Mouse (Mus musculus): Measurements from ENCODE around the gene Rad51. TPM values are rescaled to one million over a fixed set of nuclear protein-coding genes. Genes with fewer than 3 reads are reported as not detected.

The Rad51 gene
- total RNA-seq, 2 experiments from 2014 or later = 1.8 TPM

Other genes starting within 250 kb of the Rad51 start
- gene Bahd1, start 212.4 kb upstream of the Rad51 start, total RNA-seq (2021) = 10 to 100 TPM; 36.6 to 36.7 TPM
- gene Chst14, start 186.3 kb upstream of the Rad51 start, total RNA-seq (2021) = 1 to 10 TPM; 2.5 to 3.2 TPM
- gene Ccdc32, start 83.4 kb upstream of the Rad51 start, total RNA-seq (2021) = 10 to 100 TPM; 62.5 to 63.6 TPM
- 1 to 10 TPM; 6.0 to 6.1 TPM for gene Rpusd2, start 78.0 kb upstream of the Rad51 start, total RNA-seq (2021)
- 1 to 10 TPM in 1 of 2 experiments, under 1 TPM in 1; 0.95 to 1.2 TPM for gene Knl1, start 65.7 kb upstream of the Rad51 start, total RNA-seq (2021)
- 10 to 100 TPM; 46.5 to 55.6 TPM for gene Rmdn3, start 44.2 kb downstream of the Rad51 start, total RNA-seq (2021)
- not detected for gene Gchfr, start 55.0 kb downstream of the Rad51 start, total RNA-seq (2021)
- not detected for gene Gm14137, start 61.7 kb downstream of the Rad51 start, total RNA-seq (2021)
- 10 to 100 TPM; 33.7 to 38.0 TPM for gene Zfyve19, start 95.8 kb downstream of the Rad51 start, total RNA-seq (2021)
- gene Dnajc17, start 96.0 kb downstream of the Rad51 start, total RNA-seq (2021) = 10 to 100 TPM; 16.9 to 18.8 TPM
- gene Ppp1r14d, start 117.1 kb downstream of the Rad51 start, total RNA-seq (2021) = not detected
- under 1 TPM; 0.64 to 0.88 TPM for gene Spint1, start 124.6 kb downstream of the Rad51 start, total RNA-seq (2021)
- 1 to 10 TPM; 9.4 to 9.6 TPM for gene Rhov, start 158.5 kb downstream of the Rad51 start, total RNA-seq (2021)
- gene Vps18, start 175.9 kb downstream of the Rad51 start, total RNA-seq (2021) = 10 to 100 TPM; 34.0 to 34.3 TPM
- gene Dll4, start 213.0 kb downstream of the Rad51 start, total RNA-seq (2021) = 1 to 10 TPM; 5.6 to 6.3 TPM
- gene Chac1, start 238.4 kb downstream of the Rad51 start, total RNA-seq (2021) = 1 to 10 TPM; 6.6 to 7.8 TPM